Mouse (Mus musculus): ENCODE results near the gene Fbxl19.

The Fbxl19 gene

DNA sequence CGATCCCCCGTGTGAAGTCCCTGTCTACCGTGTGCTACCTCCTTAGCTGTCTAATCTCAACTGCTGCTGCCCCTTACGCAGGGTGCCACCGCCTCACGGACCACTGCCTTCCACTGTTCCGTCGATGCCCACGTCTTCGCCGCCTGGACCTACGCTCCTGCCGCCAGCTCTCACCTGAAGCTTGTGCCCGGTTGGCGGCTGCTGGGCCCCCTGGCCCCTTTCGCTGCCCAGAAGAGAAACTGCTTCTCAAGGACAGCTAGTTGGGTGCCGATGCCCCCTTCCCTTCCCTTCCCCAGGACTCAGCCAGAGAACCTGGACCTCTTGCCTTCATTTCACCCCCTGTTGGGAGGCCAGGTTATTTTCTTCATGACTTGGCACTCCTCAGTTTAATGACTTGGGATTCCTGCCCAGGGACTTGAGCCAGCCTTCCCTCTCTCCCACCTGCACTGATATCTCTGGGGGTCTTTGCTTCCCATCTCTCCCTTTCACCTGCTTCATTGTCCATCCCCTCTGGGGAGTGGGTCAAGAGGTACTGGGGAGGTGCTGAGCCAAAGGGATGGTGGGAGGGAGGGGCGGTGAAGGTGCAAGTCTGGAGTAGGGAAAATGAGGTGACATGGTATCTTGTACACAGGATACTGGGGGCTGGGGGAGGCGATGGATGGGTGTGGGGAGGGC, 23.5 kb downstream of the Fbxl19 start:
- CTCF ChIA-PET: interaction anchor here (0.5 kb wide), 1 partner anchor 1561 kb away, joined by 3 read pairs; no protein-coding TSS in a partner anchor

DNA sequence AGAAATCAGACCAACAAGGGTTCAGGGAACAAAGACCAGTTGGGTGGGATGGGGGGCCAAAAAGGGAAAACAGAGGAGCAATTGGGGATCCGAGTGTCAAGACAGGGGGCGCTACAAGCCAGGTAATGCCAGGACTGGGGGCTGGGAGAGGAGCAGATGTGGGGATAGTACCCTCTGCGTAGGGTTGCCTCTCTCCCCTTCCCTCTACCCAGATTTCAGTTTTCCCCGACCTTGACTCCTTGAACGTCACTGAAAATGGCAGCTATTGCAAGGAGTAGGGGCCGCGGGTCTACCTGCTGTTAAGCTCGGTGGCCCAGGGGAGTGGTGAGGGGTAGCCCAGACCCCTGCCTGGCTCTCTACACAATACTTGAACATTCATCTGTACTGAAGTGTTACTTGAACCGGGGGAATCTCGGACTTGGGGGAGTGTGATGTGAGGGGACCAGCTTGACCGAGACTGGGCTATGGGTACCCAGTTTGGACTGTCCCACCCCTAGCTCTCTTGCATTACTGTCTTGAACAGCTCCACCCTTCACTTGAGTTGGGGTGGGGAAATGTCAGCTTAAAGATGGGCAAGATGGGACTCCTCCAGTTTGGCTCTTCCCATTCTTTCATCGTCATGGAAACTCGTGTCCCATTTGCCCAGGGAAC, 24.1 kb downstream of the Fbxl19 start:
- CTCF ChIA-PET: no interaction called here

DNA sequence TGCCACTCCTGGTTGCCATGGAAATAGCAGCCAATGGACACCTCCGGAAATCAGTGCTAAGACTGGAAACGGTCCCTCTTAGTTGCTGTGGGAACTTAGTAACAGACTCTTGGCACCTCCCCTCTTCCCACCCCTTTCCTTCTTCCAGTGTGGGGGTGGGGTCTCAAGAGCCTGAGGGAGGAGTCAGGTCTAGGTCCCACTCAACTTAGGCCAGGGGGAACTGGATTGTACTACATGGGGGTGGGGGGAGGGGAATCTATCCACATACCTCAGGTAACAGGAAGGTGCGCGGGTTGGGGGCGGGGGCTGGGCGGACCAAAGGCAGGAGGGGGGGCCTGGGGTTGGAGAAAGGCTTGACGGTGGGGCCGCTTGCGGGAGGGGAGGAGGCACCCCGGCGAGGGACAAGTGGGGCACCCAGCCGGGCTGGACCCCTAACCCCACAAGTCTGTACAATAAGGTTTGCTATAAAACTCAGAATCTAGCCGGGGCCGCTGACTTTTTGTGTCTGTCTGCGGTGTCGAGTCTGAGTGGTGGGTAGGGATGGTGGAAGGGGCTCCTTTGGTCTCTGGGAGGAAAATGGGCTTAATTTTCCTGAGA, 24.8 kb downstream of the Fbxl19 start:
- CTCF ChIA-PET: no interaction called here

DNA sequence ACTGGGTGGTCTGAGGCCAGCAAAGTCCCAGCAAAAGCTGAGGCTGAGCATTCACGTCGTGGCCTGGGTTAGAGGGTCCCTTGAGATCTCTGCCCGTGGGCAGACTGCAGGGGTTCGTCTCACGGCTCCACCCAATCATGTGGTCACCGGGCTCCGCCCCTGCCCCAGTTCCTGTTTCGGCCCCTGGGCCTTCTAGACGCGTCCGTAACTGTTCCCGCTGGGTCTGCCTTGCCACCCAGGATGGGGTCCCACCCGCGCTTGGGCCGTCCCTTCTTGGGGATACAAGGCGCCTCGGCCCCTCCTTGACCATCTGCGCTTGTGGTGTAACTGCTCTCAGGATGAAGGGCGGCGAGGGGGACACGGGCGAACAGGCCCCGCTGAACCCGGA, 25.3 kb downstream of the Fbxl19 start, which contains the start of gene Orai3:
Gene Orai3, plus strand, starts transcription at position 165 of the 388 bp plus-strand sequence.
- CTCF ChIA-PET: no interaction called here

DNA sequence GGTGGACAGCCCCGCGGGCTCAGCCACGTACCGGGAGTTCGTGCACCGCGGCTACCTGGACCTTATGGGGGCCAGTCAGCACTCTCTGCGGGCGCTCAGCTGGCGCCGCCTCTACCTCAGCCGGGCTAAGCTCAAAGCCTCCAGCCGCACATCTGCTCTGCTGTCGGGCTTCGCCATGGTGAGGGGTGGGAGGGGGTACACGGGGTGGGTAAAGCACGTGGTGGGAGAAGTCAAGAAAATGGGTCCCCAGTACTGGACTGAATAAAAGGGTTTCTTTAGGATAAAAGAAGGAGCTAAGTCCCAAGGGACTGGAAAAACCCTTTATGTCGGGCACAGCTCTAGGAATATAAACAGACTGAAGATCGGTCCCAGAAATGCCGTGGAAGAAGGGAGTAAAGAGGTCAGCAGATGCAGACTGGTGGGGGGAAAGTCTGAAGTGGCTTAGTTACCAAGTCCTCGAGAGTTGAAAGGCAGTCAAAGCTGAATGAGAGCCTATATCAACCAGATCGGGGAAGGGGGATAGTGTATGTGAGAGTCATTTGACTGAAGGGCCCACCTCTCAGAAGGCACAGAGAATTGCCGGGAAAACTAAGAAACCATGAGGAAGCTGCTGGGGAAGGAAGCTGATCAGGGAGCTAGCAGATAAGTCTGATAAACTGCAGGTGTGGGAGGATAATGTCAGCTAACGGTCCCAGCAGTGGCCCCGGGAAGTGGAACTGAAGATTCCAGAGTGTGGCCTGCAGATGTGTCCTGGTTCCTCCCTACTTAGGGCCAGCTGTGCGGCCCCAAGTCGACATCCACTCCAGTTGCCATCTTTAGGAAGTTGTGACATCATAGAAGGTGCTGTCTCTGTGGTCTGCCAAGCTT, 25.9 kb downstream of the Fbxl19 start:
- CTCF ChIA-PET: no interaction called here

DNA sequence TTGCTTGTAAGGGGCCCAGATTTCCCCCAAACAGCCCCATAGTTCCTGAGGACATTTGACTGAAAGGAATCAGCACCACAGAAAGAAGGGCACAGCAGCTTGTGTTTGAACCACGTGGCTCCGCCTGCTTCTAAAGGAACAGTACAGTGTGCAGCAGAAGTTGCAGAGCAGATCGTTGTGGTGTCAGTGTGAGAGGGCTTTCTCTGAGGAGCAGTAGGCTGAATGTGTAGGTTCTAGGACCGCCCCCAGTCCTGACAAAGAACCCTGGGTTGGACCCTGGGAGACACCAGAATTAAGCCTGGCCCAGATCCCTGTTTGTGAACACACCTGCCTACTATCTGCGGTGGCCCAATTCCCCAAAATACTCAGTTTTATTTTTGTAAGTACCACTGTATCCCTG, 26.9 kb downstream of the Fbxl19 start:
- CTCF ChIA-PET: no interaction called here

DNA sequence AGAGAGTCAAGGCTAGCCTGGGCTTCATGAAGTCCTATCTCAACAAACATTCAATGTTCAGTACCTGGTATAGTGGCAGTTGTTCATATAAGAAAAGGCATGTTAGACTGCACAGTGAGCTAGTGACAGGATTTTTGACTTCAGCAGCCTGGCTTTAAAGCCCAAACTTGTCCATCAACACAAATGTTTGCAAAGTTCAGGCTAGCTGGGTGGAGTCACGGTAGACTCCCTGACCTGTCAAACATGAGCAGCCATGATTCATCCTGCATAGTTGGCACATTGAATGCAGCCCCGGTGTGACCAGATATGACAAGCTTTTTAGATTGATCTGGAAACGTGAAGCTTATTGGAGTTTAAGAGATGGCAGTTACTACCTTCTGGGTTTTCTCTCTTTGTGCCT, 27.7 kb downstream of the Fbxl19 start:
- CTCF ChIA-PET: no interaction called here

DNA sequence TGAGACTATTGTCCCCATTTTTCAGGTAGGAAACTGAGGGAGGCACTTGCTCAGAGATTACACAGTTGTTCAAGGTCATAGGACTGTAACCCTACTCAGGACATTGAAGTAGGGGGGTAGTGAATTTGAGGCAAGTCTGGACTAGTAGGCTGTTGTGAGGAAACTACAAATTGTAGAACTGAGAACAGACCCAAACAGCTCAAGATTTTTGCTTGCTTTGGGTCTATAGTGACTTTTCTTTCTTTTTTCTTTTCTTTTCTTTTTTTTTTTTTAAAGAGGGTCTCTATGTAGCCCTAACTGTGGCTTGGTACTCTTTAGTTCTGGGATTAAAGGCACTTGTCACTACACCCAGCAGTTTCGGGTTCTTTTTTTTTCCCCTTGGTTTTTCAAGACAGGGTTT, 28.2 kb downstream of the Fbxl19 start:
- CTCF ChIA-PET: interaction anchor here (0.7 kb wide), 1 partner anchor 245 kb away, joined by 3 read pairs; no protein-coding TSS in a partner anchor

DNA sequence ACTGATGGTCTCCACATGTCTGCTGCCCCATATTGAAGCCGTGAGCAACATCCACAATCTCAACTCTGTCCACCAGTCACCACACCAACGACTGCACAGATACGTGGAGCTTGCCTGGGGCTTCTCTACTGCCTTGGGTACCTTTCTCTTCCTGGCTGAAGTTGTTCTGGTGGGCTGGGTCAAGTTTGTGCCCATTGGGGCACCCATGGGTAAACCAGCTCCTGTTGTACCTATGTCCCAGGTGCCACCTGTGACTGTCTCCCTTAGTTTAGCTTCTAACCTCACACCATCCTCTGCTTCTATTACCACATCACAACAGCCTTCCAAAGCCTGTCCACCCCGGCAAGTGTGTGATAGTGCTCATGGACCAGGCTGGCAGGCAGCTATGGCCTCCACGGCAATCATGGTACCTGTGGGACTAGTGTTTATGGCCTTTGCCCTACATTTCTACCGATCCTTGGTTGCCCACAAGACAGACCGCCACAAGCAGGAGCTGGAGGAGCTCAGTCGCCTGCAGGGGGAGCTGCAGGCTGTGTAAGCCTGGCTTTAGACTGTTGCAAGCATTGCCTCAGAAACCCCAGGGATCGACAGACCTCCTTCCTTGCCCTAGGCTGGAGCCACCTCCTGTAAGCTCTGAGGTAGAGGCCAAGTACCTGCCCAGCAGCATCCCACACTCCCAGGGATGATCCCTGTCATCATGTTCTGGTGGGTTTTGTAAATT, 29.5 kb downstream of the Fbxl19 start:
- CTCF ChIA-PET: interaction anchor here (0.5 kb wide), 1 partner anchor 92 kb away, joined by 3 read pairs; no protein-coding TSS in a partner anchor

DNA sequence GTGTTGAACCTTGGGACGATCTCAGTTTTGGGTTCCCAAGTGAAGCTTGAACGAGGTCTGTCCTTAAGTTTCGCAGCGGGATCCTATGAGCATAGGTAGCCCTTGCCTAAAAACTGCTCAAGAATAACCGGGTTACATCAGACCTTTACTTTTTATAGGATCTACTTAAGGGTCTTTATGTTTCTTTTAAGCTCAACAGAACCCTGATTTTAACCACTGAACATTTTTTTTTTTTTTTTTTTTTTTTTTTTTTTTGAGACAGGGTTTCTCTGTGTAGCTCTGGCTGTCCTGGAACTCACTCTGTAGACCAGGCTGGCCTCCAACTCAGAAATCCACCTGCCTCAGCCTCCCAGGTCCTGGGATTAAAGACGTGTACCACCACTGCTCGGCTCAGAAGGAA, 31.5 kb downstream of the Fbxl19 start:
- CTCF ChIA-PET: interaction anchor here (0.7 kb wide), 1 partner anchor 207 kb away, joined by 9 read pairs; no protein-coding TSS in a partner anchor

DNA sequence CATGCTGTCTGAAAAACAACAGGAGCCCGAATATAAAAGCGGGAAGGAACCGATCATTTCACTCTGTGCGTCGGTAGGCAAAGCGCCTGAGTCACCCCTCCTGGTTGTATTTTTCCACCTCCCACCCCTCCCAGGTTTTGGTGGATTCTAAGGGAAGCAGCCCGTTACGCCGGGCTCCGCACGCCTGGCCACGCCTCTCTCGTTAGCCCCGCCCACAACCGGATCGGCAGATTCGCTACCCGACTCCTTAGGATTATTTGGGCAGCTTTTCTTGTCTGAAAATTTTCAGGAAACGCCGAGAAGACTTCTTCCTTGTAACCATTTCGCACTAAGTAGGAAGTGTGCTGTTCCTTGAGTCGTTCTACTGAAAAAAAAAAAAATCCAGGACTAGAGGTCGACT, 32.1 kb downstream of the Fbxl19 start, which contains the start of gene Setd1a:
Gene Setd1a, plus strand, starts transcription at position 245 of the 400 bp plus-strand sequence.
- CTCF ChIA-PET: interaction anchor here (0.7 kb wide), 1 partner anchor 206 kb away, joined by 9 read pairs; no protein-coding TSS in a partner anchor

DNA sequence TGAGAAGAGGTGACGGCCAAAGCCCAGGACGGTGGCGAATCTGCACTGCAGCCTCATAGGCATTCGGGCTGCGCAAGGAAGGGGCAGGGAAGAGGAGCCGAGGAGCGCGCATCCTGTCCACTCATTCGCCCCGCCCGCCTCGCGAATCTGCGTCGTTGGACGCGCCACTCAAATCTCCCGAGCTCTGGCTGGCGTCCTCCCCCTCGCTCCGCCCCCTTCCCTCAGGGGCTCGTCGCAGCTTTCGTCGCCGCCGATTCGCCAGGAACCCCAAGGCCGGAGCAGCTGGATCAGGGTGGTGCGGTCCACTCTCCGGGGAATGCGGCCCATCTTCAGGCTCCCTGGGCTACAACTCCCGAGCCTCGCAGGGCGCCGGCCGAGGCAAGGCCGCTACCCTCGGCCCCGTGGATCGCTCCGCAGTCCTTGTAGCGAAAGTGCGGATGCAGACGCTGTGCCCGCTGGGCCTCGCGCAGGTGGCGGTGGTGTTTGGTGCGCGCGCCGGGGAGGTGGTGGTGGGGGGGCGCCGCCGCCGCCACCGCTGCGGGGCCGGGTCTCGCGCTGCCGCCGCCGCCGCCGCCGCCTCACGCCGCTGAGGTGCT, 32.6 kb downstream of the Fbxl19 start:
- CTCF ChIA-PET: no interaction called here

DNA sequence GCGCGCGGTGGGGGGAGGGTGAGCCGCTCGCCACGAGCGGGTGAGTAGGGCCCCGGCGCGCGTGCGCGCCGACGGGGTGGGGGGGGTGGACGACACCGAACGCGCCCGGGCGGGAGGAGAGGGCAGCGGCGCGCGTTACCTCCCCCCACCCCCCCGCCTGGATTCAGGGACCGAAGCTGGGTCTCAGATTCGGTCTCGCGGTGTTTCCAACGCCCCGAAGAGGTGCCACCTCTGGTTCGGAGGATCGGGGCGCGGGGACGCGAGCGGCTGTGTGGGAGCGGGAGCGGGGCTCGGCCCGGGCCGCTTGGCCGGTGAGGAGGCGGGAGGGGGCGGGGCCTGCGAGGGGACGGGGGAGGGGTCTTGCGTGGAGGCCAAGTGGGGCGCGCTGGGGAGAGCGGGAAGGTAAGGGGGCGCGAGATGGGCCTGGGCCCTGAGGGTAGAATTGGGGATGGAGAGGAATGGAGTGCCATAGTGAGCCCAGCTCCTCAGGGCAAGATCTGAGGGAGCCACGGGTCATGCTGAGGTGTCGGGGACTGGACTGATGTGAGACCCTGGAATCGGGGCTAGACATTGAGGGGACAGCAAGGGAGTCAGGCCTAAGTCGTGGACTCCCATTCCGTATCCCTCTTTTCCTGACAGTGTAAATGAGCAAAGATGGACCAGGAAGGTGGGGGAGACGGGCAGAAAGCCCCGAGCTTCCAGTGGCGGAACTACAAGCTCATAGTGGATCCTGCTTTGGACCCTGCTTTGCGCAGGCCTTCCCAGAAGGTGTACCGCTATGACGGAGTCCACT, 33.3 kb downstream of the Fbxl19 start:
- CTCF ChIA-PET: no interaction called here

DNA sequence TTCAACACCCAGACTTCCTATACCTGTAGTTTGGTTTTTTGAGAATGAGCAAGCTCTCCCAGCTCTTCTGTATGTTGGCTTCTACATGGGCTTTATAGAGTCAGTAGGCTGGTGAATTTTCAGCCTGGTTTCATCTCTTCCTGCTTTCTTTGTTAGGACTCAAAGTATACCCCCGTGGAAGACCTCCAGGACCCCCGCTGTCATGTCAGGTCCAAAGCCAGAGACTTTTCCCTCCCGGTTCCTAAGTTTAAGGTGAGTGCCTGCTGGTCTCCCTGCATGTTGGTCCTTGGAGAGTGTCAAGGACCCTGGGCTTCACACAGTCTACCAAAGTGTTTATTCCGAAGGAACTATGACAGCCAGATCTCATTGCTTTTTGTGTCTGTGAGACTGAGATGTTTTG, 34.0 kb downstream of the Fbxl19 start:
- CTCF ChIA-PET: interaction anchor here (0.6 kb wide), 1 partner anchor 82 kb away, joined by 3 read pairs; no protein-coding TSS in a partner anchor

DNA sequence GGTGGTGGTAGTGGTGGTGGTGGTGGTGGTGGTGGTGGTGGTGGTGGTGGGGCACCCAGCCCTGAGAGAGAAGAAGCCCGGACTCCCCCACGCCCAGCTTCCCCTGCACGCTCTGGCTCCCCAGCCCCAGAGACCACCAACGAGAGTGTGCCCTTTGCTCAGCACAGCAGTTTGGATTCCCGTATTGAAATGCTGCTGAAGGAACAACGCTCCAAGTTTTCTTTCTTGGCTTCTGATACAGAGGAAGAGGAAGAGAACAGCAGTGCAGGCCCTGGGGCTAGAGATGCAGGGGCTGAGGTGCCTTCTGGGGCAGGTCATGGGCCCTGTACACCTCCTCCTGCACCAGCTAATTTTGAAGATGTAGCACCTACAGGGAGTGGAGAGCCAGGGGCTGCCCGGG, 41.0 kb downstream of the Fbxl19 start, which contains the start of gene Gm49388:
Gene Gm49388, plus strand, starts transcription at position 301 of the 400 bp plus-strand sequence.
- CTCF ChIA-PET: no interaction called here

DNA sequence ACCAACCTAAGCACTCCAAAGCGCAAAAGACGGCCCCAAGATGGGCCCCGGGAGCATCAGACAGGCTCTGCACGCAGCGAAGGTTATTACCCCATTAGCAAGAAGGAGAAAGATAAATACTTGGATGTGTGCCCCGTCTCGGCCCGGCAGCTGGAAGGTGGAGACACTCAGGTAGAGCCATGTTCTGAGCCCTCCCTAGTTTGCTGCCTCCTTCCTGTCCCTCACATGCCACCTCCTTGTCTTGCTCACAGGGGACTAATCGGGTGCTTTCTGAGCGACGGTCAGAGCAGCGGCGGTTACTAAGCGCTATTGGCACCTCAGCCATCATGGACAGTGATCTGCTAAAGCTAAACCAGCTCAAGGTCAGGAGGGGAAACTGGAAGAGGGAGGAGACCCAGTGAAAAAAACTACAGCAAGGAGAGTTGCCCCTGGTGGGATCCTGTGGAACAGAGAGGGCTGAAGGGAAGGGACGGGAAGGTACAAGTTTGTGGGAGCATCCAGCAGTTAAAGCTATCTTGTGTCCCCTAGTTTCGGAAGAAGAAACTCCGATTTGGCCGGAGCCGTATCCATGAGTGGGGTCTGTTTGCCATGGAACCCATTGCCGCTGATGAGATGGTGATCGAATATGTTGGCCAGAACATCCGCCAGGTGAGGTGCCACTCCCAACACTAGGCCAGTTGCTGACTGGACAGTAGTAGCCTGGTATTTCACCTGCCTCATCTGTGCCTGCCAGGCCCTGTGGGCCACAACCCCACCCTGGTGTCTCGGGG, 52.9 kb downstream of the Fbxl19 start:
- CTCF ChIA-PET: no interaction called here

DNA sequence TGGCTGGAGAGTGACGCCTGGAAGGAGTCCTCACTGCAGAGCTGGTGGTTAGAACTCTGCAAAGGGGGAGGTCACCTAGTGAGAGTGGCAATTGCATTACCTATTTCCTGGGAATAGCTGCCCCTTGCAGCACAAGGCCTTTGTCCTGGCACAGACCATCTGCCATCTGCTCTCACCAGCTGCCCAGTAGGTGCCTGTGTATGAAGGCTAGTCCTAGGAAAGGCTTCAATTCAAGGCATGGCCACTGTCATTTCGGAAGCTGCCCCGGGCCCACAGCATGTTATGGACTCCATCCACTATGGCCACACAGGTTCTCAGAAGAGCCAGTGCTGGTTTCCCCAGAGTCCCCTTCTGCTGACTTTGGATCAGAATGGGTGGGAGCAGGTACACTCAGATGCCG, 54.2 kb downstream of the Fbxl19 start:
- CTCF ChIA-PET: no interaction called here

DNA sequence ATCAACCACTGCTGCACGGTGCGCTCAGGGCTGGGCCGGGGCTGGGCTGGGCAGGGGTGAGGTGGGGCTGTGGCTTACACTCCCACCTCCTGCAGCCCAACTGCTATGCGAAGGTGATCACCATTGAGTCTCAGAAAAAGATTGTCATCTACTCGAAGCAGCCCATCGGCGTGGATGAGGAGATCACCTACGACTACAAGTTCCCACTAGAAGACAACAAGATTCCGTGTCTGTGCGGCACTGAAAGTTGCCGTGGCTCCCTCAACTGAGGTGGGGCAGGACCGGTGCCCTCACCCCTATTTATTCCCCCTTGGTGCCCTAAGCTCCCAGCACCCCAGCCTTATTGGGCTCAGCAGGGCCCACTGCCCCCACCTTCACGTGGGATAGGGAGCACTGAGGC, 54.9 kb downstream of the Fbxl19 start:
- CTCF ChIA-PET: no interaction called here

DNA sequence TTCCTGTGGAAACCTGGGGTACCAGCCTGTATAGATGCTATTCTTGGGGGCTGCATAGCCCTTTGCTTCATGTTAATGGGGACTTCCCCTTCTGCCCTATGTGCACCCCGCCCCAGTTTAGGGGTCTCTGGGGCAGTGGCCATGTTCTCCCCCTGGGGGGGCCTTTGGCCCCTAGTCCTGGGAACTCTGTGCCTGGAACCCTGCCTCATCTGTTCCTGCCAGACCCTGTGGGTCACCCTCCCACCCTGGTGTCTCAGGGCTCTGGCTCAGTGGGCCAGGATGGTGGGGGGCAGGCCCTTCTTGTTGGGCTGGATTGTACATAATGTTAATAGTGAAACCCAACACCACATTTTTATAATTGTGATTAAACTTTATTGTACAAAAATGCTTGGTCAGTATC, 55.4 kb downstream of the Fbxl19 start:
- CTCF ChIA-PET: no interaction called here

Data from spleen, embryonic (tissue).